Mouse (Mus musculus) brain, adult 10 weeks (tissue): Measurements from ENCODE around the gene Siva1. TPM values are rescaled to one million over a fixed set of nuclear protein-coding genes. Genes with fewer than 3 reads are reported as not detected.

Experiments
- polyA plus RNA-seq: library from polyadenylated mRNA; stranded (reverse); fragments of 350-450 nt; fragmentation: Illumina TruSeq; extraction: RNeasy Lipid Tissue Mini Kit (QIAGEN cat#74804); gene quantifications from one replicate; pipeline ENCODE4 v1.2.3, GENCODE M21; 2015; ENCODE audit warnings: low read depth, low replicate concordance

Gene Siva1
- 19.1 TPM for polyA plus RNA-seq

DNA sequence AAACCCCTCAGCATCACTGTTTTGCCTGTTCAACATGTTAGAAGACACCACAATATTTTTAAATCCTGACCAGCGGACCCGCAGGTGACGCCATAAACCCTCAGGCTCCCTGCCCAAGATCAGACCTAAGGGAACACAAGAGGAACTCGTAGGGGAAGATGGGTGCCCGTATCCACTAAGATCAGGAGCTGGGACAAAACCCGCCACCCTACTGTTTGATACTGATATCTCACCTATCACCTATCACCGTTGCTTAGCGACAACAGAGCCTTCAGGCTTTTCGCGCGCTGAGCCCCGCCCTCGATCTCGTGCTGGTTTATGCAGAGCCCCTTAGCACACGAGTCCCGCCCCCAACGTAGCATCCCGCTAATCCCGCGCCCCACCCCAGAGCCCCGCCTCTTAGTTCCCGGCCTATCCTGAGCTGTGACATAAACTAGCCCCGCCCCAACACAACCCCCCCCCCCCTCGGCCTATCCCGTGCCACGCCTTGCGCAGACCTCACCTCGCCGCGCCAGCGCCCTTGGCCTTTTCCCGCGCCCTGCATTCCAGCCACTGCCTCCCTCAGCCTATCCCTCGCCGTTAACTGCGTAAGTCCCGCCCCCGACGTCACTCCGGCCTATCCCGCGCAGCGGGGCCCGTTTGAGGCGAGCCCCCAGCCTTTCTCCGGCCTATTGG is at the start of gene Siva1:
TSS of gene Siva1 (plus strand) at position 500 of the 675 bp plus-strand sequence.

DNA sequence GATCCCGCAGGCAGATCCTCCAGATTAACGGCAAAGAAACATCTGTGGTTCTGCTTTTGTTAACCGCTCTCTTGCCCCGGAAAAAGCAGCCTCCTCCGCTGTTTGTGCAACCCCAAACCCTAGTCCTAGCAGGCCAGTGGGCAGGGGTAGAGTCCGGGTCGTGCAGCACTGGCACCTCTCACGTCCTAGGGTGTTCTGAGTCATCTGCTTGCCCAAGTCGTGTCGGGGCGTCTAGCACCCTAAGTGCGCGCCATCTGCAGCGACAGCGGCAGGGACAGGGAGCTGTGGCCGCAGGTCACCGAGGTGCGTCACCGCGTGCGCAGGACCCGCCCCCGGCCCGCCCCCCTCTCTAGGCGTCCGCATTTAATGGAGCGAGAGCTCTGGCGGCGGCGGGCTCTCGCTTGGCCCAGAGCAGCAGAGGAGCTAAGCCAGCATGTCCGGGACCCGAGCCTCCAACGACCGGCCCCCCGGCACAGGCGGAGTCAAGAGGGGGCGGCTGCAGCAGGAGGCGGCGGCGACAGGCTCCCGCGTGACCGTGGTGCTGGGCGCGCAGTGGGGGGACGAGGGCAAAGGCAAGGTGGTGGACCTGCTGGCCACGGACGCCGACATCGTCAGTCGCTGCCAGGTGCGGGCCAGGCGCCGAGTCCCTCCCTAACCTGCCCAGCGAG is 24.7 kb upstream of the Siva1 start, which contains the start of gene Adssl1:
TSS of gene Adssl1 (plus strand) at position 360 of the 668 bp plus-strand sequence.

DNA sequence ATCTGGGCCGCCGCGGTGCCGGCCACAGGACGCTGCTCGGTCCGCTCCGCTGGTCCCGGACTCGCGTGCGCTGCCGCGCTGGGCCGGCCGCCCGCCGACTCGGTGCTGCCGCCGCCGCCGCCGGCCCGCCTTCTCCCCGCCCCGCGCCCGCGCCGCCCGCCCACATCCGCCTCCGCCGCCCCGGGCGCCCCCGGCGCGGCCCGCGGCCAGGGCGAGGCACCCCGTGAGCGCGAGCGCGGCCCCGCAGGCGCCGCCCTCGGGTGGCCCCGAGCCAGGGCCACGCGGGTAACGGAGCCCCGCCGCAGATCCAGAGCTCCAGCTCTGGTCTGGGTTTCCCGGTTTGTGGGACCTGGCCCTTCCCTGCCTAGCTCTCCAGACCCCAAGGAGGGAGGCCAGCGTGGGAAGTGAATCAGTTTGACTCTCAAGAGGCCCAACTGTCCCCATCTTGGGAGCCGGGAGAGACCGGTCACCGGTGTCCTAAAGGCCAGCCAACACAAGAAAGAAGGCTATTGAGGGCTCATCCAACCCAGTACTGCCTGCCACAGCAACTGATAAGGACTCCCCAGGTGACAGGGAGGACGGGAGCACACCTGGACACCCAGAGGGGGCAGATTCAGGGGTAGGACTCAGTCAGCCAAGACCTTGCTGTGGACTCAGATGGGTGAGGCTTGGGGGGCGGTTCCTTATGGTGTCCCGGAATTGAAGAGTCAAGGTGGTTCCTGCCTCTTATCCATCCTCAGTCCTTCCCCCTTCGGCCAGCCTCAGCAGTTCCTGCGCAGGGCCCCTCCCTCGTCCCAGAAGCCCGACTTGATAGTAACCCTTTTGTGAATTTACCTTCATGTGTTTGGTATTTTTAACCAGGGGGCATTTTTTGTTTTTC is 29.9 kb downstream of the Siva1 start, which contains the start of gene Akt1:
TSS of gene Akt1 (minus strand) at position 753 of the 880 bp plus-strand sequence.

DNA sequence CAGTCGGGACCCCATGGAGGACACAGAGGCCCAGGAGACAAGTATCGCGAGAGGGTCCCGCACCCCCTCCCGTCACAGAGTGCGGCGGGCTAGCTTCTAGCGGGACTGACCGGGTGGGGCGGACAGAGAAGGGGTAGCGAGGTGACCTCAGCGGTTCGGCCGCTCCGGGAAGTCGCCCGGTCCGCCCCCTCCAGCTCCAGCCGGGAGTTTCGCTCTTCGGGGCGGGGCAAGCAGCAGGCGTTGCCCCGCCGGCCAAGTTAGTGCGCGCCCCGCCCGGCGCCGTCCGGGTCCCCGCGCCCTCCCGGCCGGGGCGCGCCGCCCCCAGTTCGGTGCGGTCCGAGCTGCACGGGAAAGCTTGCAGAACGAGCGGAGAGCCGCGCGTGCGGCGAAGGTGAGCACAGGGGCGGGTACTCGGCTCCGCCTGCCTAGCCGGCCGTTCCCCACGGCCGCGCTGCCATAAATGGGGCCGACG is 34.1 kb downstream of the Siva1 start, which contains the start of gene Zbtb42:
TSS of gene Zbtb42 (plus strand) at position 274 of the 472 bp plus-strand sequence.

Other genes starting within 250 kb of the Siva1 start
- not detected for gene A530016L24Rik, start 155.2 kb upstream of the Siva1 start, polyA plus RNA-seq
- 114 TPM for gene Tmem179, start 127.9 kb upstream of the Siva1 start, polyA plus RNA-seq
- gene Inf2, start 55.9 kb upstream of the Siva1 start, polyA plus RNA-seq = 124 TPM
- 27.5 TPM for gene Adssl1, start 24.6 kb upstream of the Siva1 start, polyA plus RNA-seq
- 129 TPM for gene Akt1, start 30.2 kb downstream of the Siva1 start, polyA plus RNA-seq
- gene Zbtb42, start 34.1 kb downstream of the Siva1 start, polyA plus RNA-seq = 0.97 TPM
- 91.5 TPM for gene Cep170b, start 75.8 kb downstream of the Siva1 start, polyA plus RNA-seq
- gene Pld4, start 116.0 kb downstream of the Siva1 start, polyA plus RNA-seq = 9.5 TPM
- 1.5 TPM for gene Ahnak2, start 158.0 kb downstream of the Siva1 start, polyA plus RNA-seq
- gene Clba1, start 164.3 kb downstream of the Siva1 start, polyA plus RNA-seq = 15.2 TPM
- gene Cdca4, start 184.7 kb downstream of the Siva1 start, polyA plus RNA-seq = 6.6 TPM
- not detected for gene Gpr132, start 223.5 kb downstream of the Siva1 start, polyA plus RNA-seq